Mouse (Mus musculus): ENCODE measurements around the gene P2ry10. TPM values are rescaled to one million over a fixed set of nuclear protein-coding genes. Genes with fewer than 3 reads are reported as not detected.

P2ry10 gene
- total RNA-seq, 2 experiments from 2014 or later = 1.4 TPM; not detected in 1

Other genes starting within 250 kb of the P2ry10 start
- not detected in 2 replicates for gene Rtl3, start 247.8 kb upstream of the P2ry10 start, total RNA-seq (2015; ENCODE audit: low replicate concordance)
- not detected in 2 replicates for gene Rtl3, start 247.8 kb upstream of the P2ry10 start, total RNA-seq (2017; ENCODE audit: low replicate concordance)
- not detected in 2 replicates for gene Lpar4, start 167.9 kb upstream of the P2ry10 start, total RNA-seq (2015; ENCODE audit: low replicate concordance)
- gene Lpar4, start 167.9 kb upstream of the P2ry10 start, total RNA-seq (2017; ENCODE audit: low replicate concordance) = not detected in 2 replicates
- 1.5 and 2.5 TPM in 2 replicates for gene P2ry10b, start 60.4 kb downstream of the P2ry10 start, total RNA-seq (2015; ENCODE audit: low replicate concordance)
- 0.98 and 1.2 TPM in 2 replicates for gene P2ry10b, start 60.4 kb downstream of the P2ry10 start, total RNA-seq (2017; ENCODE audit: low replicate concordance)
- not detected in 2 replicates for gene Gpr174, start 167.4 kb downstream of the P2ry10 start, total RNA-seq (2015; ENCODE audit: low replicate concordance)
- gene Gpr174, start 167.4 kb downstream of the P2ry10 start, total RNA-seq (2017; ENCODE audit: low replicate concordance) = 0.28 and 0.51 TPM in 2 replicates